Mouse (Mus musculus): ENCODE measurements around the gene Rin3. TPM values are rescaled to one million over a fixed set of nuclear protein-coding genes. Genes with fewer than 3 reads are reported as not detected.
"Not testable (repeated sequence)": the region's sequence is repeated elsewhere in the genome, so short reads cannot be mapped to it uniquely, and the experiment has no call there.

Rin3 gene
- total RNA-seq, 4 experiments from 2014 or later, result 2.7 to 5.3 (median 4.9) TPM

DNA sequence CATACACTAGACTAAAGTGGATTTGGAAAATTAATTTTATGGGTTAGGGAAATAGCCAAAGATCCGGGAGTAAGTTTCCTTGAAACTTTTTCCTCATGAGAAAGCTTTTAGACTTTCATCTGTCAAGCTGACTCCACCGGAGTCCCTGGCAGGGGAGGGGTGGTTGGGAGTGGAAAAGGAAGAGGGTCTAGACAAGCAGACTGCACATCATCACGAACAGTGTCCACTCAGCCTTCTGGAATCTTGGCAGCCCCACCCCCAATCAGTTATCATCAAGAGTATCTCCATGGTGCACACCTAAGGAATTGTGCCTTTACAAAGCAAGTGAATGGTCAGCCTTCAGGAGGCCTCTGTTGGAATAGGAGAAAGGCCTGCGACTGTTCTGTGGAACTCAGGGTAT is 2.6 kb upstream of the Rin3 start:
- DNase-seq (ENCODE audit: low spot score in 2 of 2), result not testable (repeated sequence)

DNA sequence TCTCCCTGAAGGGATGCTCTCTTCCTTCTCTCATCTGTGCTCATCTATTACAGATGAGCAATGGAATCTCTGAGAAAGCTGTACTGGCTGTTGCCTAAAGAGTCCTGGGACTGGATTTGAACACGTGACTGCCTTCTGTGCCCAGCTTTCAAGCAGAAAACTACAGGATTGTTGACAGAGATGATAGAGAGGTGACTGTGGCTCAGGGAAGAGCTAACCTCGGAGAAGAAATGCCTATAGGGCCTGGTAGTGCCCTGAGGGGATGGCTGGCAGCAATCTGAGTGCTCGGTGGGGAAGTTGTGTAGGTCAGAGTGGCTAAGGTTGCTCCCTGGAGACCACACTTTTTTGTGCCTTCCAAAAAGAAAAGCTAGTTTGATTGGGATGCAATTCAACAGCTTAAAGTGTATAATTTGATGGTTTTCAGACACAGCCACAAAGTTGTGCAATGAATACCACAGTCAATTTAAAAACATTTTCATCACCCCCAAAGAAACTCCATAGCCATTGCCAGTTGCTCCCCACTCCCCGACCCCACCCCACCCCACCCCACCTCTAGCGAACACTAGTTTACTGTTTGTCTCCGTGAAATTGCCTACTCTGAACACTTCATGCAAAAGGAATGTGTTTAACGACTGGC is 1.9 kb upstream of the Rin3 start:
- DNase-seq (ENCODE audit: low spot score in 2 of 2), result no peak

- no peak for DNase-seq (ENCODE audit: low spot score in 2 of 2)
Measured at GRCm38 (mm10) chr12:102282126-102282525, 722 bp upstream of the Rin3 start.

GRCm38 (mm10) chr12:102283483-102284266 is 827 bp downstream of the Rin3 start:
- no peak for DNase-seq (ENCODE audit: low spot score in 2 of 2)

- no peak for DNase-seq (ENCODE audit: low spot score in 2 of 2)
Measured at GRCm38 (mm10) chr12:102284267-102284610, 1.4 kb downstream of the Rin3 start.

GRCm38 (mm10) chr12:102284618-102285159 is 1.8 kb downstream of the Rin3 start:
- DNase-seq (ENCODE audit: low spot score in 2 of 2), result no peak

DNA sequence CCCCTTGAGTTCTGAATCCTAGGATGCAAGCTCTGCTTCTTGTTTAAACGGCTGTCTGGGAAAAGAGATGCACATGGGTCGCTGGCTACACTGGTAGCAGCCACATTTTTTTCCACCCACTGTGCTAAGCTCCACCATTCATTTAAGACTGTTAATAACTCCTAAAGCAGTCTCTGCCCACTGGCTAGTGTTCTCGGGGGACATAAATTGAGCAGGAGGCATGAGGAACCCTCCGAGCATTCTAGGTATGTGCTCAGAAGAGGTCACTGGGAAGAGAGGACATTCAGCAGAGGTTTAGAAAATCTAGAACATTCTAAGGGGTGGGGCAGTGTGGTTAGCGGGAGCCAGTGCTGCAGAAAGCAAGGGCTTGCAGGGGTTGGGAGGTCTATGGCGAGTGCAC is 2.5 kb downstream of the Rin3 start:
- DNase-seq (ENCODE audit: low spot score in 2 of 2), result no peak

GRCm38 (mm10) chr12:102285779-102286178 is 2.9 kb downstream of the Rin3 start:
- DNase-seq (ENCODE audit: low spot score in 2 of 2), result no peak

GRCm38 (mm10) chr12:102286681-102287414 is 4.0 kb downstream of the Rin3 start:
- DNase-seq (ENCODE audit: low spot score in 2 of 2), result no peak

DNA sequence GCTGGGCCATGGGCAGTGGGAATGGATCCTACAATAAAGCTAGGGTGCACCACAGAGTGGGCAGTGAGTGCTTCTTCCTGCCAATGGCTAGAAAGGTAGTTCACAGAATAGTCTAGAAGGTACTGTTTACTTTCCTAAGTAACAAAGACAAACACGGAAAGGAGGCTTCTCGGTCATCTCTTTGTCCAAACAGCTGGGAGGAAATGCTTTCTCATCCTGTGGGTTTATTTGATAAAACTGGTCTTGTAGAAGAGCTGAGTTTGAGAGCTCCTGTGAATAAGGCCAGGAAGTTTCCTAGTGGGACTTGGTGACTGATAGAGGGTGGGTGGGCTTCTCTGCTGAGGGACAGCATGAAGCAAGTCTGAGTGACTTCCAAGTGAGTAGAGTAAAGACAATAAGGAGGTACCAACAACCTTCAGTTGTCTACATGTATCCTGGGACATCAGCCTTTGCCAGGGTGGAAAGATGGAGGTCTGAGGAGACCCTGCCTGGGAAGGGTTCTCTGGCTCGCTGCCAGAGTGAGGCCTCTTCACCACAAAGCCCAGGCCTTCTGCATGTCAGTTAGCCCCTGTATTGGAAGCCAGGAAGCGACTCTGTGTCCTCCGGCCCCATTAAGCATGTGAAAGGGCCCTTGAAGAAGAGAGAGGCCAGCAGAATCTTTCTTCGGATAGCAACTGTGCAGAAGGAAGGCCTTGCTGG is 5.2 kb downstream of the Rin3 start:
- no peak for DNase-seq (ENCODE audit: low spot score in 2 of 2)

GRCm38 (mm10) chr12:102288846-102289245 is 6.0 kb downstream of the Rin3 start:
- DNase-seq (ENCODE audit: low spot score in 2 of 2), result no peak

GRCm38 (mm10) chr12:102289568-102289967 is 6.7 kb downstream of the Rin3 start:
- DNase-seq (ENCODE audit: low spot score in 2 of 2), result no peak

- no peak for DNase-seq (ENCODE audit: low spot score in 2 of 2)
Measured at GRCm38 (mm10) chr12:102290662-102291061, 7.8 kb downstream of the Rin3 start.

GRCm38 (mm10) chr12:102291686-102292085 is 8.8 kb downstream of the Rin3 start:
- no peak for DNase-seq (ENCODE audit: low spot score in 2 of 2)

GRCm38 (mm10) chr12:102292501-102293215 is 9.8 kb downstream of the Rin3 start:
- DNase-seq (ENCODE audit: low spot score in 2 of 2), result no peak

GRCm38 (mm10) chr12:102294634-102295033 is 11.8 kb downstream of the Rin3 start:
- no peak for DNase-seq (ENCODE audit: low spot score in 2 of 2)

DNA sequence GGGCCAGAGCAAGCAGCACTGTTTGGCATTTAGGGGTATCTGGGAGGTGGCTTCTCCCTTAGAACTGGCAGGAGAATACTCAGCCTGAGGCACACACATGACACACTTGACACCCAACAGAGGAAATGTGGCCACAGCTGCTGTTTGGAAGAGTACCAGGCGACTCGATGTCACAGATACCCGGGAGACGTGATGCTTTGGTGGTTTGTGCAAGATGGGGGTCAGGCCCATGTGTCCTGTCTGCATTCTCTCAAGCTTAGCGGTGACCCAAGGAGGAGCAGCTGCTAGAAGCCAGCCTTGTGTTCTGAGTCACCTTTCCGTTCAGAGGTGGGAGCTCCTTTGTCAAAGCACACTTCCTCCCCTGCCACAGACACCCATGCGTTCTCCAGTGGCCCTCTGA is 12.4 kb downstream of the Rin3 start:
- DNase-seq (ENCODE audit: low spot score in 2 of 2), result no peak

DNA sequence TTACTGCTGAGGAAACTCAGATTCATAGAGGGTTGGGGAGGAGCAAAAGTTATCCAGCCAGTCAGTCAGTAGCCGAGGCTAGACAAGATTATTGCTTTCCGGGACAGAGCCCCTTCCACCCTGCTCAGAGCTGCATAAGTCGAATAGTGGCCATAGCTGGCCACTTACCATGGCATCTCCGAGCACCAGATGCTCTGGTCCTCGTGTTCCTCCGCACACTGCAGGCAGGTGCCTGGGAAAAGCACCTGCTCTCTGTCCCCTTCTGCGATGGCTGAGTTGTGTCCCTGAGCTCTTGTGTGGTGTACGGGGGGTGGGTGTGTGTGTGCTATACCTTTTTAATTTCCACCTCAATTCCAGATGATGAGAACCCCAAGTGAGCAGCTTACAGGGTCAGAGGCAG is 12.8 kb downstream of the Rin3 start:
- DNase-seq (ENCODE audit: low spot score in 2 of 2), result no peak

DNA sequence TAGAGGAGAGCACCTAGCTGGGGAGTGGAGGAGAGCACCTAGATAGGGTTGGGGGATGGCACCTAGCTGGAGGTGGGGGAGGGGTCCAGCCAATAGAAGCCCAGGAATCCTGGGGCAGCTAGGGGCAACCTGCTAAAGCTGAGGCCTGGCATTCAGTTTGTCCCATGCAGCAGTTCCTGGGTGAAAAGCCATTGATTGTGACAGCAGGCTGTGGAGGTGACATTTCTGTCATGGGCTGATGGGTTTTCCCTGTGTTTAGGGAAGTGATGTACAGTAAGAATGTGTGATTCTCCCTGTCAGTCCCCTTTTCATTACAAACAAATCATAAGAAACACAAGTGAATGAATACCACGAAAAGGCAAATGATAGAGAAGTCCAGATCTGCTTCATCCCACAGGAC is 13.5 kb downstream of the Rin3 start:
- no peak for DNase-seq (ENCODE audit: low spot score in 2 of 2)

- no peak for DNase-seq (ENCODE audit: low spot score in 2 of 2)
Measured at GRCm38 (mm10) chr12:102296967-102297366, 14.1 kb downstream of the Rin3 start.

DNA sequence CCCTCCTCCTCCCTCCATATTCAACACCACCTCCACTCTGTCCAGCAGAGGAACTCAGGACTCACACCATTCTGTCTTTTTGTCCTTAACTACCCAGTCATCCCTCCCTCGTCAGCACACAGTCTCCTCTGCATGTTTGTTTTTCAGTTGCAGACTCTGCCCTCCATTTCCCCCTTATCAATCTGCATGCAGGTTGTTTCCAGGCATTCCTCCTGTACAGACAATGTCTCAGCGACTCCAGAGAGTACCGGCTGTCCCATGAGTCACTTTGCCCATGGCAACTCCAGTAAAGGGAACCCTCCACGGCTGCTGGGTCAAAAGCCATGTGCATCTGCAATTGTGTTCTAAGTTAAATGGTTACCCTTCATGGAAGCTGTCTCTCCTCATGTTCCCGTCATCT is 16.4 kb downstream of the Rin3 start:
- no peak for DNase-seq (ENCODE audit: low spot score in 2 of 2)

All from left cerebral cortex, adult 8-10 months (tissue).